Mouse (Mus musculus): ENCODE data around the gene Slit3.

Gene Slit3

DNA sequence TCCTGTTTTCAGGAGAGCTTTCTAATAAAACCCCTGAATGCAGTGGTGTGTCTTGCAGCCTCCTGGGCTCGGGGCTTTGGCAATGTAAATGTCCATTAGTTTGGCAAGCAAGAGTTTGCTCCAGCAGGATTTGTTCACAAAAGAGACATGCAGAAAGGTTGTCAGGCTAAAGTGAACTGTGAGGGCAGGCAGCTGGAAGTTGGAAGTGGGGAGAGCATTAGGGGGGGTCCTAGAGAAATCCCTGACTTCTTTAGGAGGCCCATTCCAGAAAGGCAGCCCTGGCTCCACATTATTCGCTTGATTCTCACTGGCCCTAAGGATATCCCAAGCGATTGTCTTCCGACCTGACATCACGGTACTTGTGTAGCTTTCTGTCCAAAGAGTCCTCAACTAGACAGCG is 285.5 kb downstream of the Slit3 start:
- H3K27me3 ChIP-seq (ENCODE audit: control insufficient read depth, insufficient read depth, low read length, poor library complexity, severe bottlenecking), result no peaks in the 10 kb centered on the region
- DNase-seq (ENCODE audit: low read depth, low spot score), result no peak
- no peaks in the 10 kb centered on the region for H3K36me3 ChIP-seq (ENCODE audit: control insufficient read depth, insufficient read depth, low read length, poor library complexity, severe bottlenecking)

GRCm38 (mm10) chr11:35407341-35408154 is 286.5 kb downstream of the Slit3 start:
- H3K36me3 ChIP-seq (ENCODE audit: control insufficient read depth, insufficient read depth, low read length, poor library complexity, severe bottlenecking), result no peaks in the 10 kb centered on the region
- peak; percentile 8 for DNase-seq (ENCODE audit: low read depth, low spot score)
- H3K27me3 ChIP-seq (ENCODE audit: control insufficient read depth, insufficient read depth, low read length, poor library complexity, severe bottlenecking), result no peaks in the 10 kb centered on the region

GRCm38 (mm10) chr11:35410431-35410830 is 289.4 kb downstream of the Slit3 start:
- DNase-seq (ENCODE audit: low read depth, low spot score), result no peak
- Histone ChIP-seq H3K27me3 (ENCODE audit: control insufficient read depth, insufficient read depth, low read length, poor library complexity, severe bottlenecking) (no peaks in the 10 kb centered on the region), H3K36me3 (ENCODE audit: control insufficient read depth, insufficient read depth, low read length, poor library complexity, severe bottlenecking) (no peaks in the 10 kb centered on the region)

- H3K36me3 ChIP-seq (ENCODE audit: control insufficient read depth, insufficient read depth, low read length, poor library complexity, severe bottlenecking), result no peaks in the 10 kb centered on the region
- DNase-seq (ENCODE audit: low read depth, low spot score), result no peak
- peaks cover 2% of the 10 kb centered on the region; the same call in 1 of the 2 replicates for H3K27me3 ChIP-seq (ENCODE audit: control insufficient read depth, insufficient read depth, low read length, poor library complexity, severe bottlenecking)
These were observed 294.9 kb downstream of the Slit3 start for GRCm38 (mm10) chr11:35415768-35416401.

GRCm38 (mm10) chr11:35416402-35417093 is 295.5 kb downstream of the Slit3 start:
- DNase-seq (ENCODE audit: low read depth, low spot score), result no peak
- H3K36me3 ChIP-seq (ENCODE audit: control insufficient read depth, insufficient read depth, low read length, poor library complexity, severe bottlenecking), result no peaks in the 10 kb centered on the region
- H3K27me3 ChIP-seq (ENCODE audit: control insufficient read depth, insufficient read depth, low read length, poor library complexity, severe bottlenecking), result peaks cover 2% of the 10 kb centered on the region; the same call in 1 of the 2 replicates

GRCm38 (mm10) chr11:35417911-35418552 is 297.0 kb downstream of the Slit3 start:
- Histone ChIP-seq H3K36me3 (ENCODE audit: control insufficient read depth, insufficient read depth, low read length, poor library complexity, severe bottlenecking) (no peaks in the 10 kb centered on the region), H3K27me3 (ENCODE audit: control insufficient read depth, insufficient read depth, low read length, poor library complexity, severe bottlenecking) (peaks cover 2% of the 10 kb centered on the region; the same call in 1 of the 2 replicates)
- no peak for DNase-seq (ENCODE audit: low read depth, low spot score)

DNA sequence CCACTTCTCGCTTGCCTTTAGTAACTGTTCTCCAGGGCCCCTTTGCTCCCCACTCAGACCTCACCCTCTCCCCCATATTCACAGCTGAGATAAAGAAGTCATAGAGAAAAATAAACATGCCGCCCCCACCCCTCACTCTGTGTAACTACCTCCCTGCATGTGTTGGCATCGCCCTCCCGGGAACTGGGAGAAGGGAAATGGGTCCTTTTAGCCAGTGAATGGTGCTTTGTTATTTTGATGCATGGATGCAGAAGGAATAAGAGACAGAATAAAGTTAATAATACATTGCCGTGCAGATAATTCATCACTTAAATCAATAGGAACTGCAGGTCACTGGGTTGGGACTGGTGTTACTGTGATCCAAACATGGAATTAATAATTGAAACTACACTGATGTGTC is 298.0 kb downstream of the Slit3 start:
- Histone ChIP-seq H3K27me3 (ENCODE audit: control insufficient read depth, insufficient read depth, low read length, poor library complexity, severe bottlenecking) (peaks cover 2% of the 10 kb centered on the region; the same call in 1 of the 2 replicates), H3K36me3 (ENCODE audit: control insufficient read depth, insufficient read depth, low read length, poor library complexity, severe bottlenecking) (no peaks in the 10 kb centered on the region)
- DNase-seq (ENCODE audit: low read depth, low spot score), result no peak

DNA sequence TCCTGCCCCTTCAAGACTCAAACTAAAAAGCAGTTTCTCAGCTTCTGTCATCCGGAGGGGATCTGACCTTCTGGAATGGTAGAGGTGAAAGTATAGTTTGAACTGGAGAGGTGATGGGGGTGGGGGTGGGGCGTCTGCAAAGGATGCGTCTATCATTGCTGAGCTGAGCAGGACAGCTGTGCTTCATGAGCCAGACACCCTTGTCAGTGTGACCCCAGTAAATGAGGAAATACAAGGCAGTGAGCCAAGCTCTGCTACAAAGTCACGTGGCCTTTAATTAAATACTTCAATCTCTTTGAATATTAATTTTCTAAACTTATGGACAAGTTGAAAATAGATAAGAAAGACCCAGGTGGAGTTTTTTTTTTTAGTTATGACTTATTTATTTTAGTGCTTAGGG is 300.7 kb downstream of the Slit3 start:
- Histone ChIP-seq H3K27me3 (ENCODE audit: control insufficient read depth, insufficient read depth, low read length, poor library complexity, severe bottlenecking) (peaks cover 2% of the 10 kb centered on the region; the same call in 1 of the 2 replicates), H3K36me3 (ENCODE audit: control insufficient read depth, insufficient read depth, low read length, poor library complexity, severe bottlenecking) (no peaks in the 10 kb centered on the region)
- DNase-seq (ENCODE audit: low read depth, low spot score), result no peak

GRCm38 (mm10) chr11:35428036-35428435 is 307.0 kb downstream of the Slit3 start:
- Histone ChIP-seq H3K27me3 (ENCODE audit: control insufficient read depth, insufficient read depth, low read length, poor library complexity, severe bottlenecking) (no peaks in the 10 kb centered on the region), H3K36me3 (ENCODE audit: control insufficient read depth, insufficient read depth, low read length, poor library complexity, severe bottlenecking) (no peaks in the 10 kb centered on the region)
- no peak for DNase-seq (ENCODE audit: low read depth, low spot score)

DNA sequence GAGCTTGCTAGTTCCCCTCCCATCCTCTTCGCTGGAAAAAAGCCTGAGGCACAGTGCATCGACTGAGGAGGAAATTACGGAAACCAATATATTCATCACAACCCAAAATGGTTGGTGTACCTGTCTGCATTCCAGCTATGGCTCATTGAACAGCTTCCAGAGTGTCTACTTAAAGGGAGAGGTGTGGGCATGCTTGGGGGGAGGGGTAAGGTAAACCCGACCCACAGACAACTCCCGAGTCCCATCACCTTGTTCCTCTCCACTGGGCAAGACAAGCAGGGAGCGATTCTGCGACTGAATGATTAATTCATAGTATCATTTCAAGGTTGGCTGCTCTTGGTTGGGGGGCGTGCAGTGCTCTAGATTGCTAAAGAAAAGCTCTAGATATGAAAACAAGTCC is 310.1 kb downstream of the Slit3 start:
- Histone ChIP-seq H3K36me3 (ENCODE audit: control insufficient read depth, insufficient read depth, low read length, poor library complexity, severe bottlenecking) (no peaks in the 10 kb centered on the region), H3K27me3 (ENCODE audit: control insufficient read depth, insufficient read depth, low read length, poor library complexity, severe bottlenecking) (no peaks in the 10 kb centered on the region)
- no peak for DNase-seq (ENCODE audit: low read depth, low spot score)

DNA sequence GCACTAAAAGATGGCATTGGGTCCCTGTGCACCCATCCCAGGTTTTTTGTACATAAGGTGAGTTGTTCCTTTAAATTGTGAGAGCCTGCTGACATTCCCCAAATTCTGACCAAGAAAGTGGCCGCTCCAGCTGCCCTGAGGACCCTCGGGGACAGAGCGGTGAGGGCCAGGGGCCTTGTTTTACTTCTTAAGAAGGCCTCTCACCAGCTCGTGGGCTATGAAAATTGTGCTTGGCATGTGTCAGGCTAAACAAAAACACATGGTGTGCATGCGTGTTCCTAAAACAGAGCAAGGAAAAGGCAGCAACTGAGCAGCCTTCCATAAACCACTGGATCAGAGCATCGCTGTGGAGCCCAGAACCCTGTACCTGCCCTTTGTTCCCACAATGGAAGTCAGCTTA is 316.5 kb downstream of the Slit3 start:
- Histone ChIP-seq H3K36me3 (ENCODE audit: control insufficient read depth, insufficient read depth, low read length, poor library complexity, severe bottlenecking) (no peaks in the 10 kb centered on the region), H3K27me3 (ENCODE audit: control insufficient read depth, insufficient read depth, low read length, poor library complexity, severe bottlenecking) (no peaks in the 10 kb centered on the region)
- DNase-seq (ENCODE audit: low read depth, low spot score), result no peak

- Histone ChIP-seq H3K27me3 (ENCODE audit: control insufficient read depth, insufficient read depth, low read length, poor library complexity, severe bottlenecking) (no peaks in the 10 kb centered on the region), H3K36me3 (ENCODE audit: control insufficient read depth, insufficient read depth, low read length, poor library complexity, severe bottlenecking) (no peaks in the 10 kb centered on the region)
- DNase-seq (ENCODE audit: low read depth, low spot score), result no peak
These were observed 319.2 kb downstream of the Slit3 start for GRCm38 (mm10) chr11:35440186-35440585.

GRCm38 (mm10) chr11:35444489-35445100 is 323.6 kb downstream of the Slit3 start:
- Histone ChIP-seq H3K36me3 (ENCODE audit: control insufficient read depth, insufficient read depth, low read length, poor library complexity, severe bottlenecking) (no peaks in the 10 kb centered on the region), H3K27me3 (ENCODE audit: control insufficient read depth, insufficient read depth, low read length, poor library complexity, severe bottlenecking) (no peaks in the 10 kb centered on the region)
- DNase-seq (ENCODE audit: low read depth, low spot score), result no peak

GRCm38 (mm10) chr11:35447951-35448350 is 326.9 kb downstream of the Slit3 start:
- Histone ChIP-seq H3K27me3 (ENCODE audit: control insufficient read depth, insufficient read depth, low read length, poor library complexity, severe bottlenecking) (no peaks in the 10 kb centered on the region), H3K36me3 (ENCODE audit: control insufficient read depth, insufficient read depth, low read length, poor library complexity, severe bottlenecking) (no peaks in the 10 kb centered on the region)
- DNase-seq (ENCODE audit: low read depth, low spot score), result no peak

All from splenic B cell, adult 2 months (primary cell).